Mouse (Mus musculus): ENCODE results near the gene Rap1gap.

Gene Rap1gap

GRCm38 (mm10) chr4:137774013-137774412 lies 109.5 kb downstream of the Rap1gap start:
- DNase-seq (ENCODE audit: low spot score in 2 of 2): peak; percentile 39 to 56

DNA sequence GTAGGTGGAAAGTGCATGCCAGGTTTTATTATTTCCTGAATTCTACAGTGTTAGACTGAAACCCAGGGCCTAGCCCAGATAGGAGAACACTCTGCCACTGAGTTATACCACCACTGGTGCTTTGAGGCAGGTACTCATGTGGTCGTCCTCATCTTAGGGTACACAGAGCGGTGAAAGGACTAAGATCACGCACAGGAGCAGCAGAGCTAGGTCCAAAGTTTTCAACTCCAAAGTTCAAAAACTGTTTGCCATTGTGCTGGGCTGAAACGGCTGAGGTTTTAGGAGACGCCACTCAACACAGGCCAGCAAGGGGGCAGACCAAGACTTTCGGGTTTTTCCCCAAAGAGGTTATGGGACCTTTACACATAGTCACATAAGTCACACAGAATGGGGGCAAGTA lies 110.0 kb downstream of the Rap1gap start:
- no peak for DNase-seq (ENCODE audit: low spot score in 2 of 2)

DNA sequence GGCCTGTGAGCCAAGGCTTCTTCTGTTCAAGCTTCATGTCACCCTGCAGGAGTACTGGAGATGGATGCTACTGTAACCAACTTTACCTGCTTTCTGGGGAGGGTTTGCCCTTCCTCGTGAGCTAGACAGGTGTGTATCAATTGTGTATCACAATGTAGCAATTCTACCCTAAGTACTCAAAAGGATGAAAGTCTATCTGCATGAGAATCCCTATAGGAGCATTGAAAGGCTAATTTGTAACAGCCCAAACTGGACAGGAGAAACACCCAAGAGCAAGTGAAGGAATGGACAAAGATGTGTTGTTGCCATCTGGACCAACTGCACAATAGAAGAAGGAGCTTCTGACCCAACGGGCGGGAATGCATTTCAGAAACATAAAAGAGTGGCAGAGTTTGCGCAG lies 113.3 kb downstream of the Rap1gap start:
- no peak for DNase-seq (ENCODE audit: low spot score in 2 of 2)

GRCm38 (mm10) chr4:137778397-137779184 lies 114.1 kb downstream of the Rap1gap start:
- no peak for DNase-seq (ENCODE audit: low spot score in 2 of 2)
